Comparison of ENCODE assay signal across 20 mouse cellular contexts in the genomic region with DNA sequence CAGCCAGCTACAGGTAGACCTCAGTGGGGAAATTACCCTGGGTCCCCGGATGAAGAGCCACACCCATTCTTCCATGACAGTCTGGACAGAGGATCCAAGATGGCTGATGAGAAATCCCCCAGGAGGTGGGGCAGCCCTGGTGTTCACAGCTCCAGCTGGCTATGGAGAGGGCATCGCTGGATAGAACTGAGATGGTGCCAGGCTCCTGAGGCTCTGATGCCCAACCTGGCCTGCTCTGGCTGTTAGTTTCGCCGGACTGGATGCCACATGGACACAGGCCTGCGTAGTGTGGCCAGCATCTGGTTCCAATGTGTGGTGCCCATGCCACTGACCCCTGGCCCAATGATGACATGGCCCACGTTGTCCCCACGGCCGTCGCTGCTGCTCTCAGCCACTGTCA. TPM values are rescaled to one million over a fixed set of nuclear protein-coding genes. Genes with fewer than 3 reads are reported as not detected.
A peak's percentile ranks its signal among the peaks of the same experiment; 100 is the strongest.
DNase-seq lines count a peak whose midpoint lies in the region; ATAC-seq and TF ChIP-seq lines count a peak whose summit lies in the region.
"Had no signal": no experiment of that assay in that cellular context is flagged by ENCODE, and none has a peak within 500 bp of the region (broad histone marks: within the 10 kb centered on the region; RNA-seq: fewer than 3 reads in every experiment).

No protein-coding gene starts in this region.

- ATAC-seq in hindbrain, postnatal 0 days, result 0 out of 2 replicates have a peak, but pooled peaks have one; percentile 21
- no peak for ATAC-seq in midbrain, embryonic 11.5 days (ENCODE audit: low FRiP score)
- no peak for ATAC-seq in midbrain, embryonic 14.5 days (ENCODE audit: low FRiP score, low TSS enrichment)
- ATAC-seq: forebrain, embryonic 14.5 days; inflammation-experienced regulatory T-cells, adult 6 months had no signal

- WGBS in hindbrain, postnatal 0 days, result 89% methylated on average over 9 of the region's 9 CpGs
- 84% methylated on average over 9 of the region's 9 CpGs for WGBS in hindbrain, embryonic 10.5 days
- 90% methylated on average over 9 of the region's 9 CpGs for WGBS in midbrain, embryonic 11.5 days
- 94% methylated on average over 9 of the region's 9 CpGs for WGBS in midbrain, embryonic 14.5 days

- no peak overlapping the region for H3K9ac ChIP-seq in hindbrain, postnatal 0 days (replicated peaks; ENCODE audit: low read length)
- H3K9ac ChIP-seq in midbrain, embryonic 11.5 days (ENCODE audit: low read length), result no peak overlapping the region
- no peak overlapping the region for H3K9ac ChIP-seq in midbrain, embryonic 14.5 days (replicated peaks; ENCODE audit: low read length)
- H3K9ac ChIP-seq: embryonic facial prominence, embryonic 13.5 days; heart, embryonic 12.5 days; hindbrain, embryonic 15.5 days had no signal

- H3K27me3 ChIP-seq in hindbrain, postnatal 0 days (ENCODE audit: insufficient read depth, low read length), result no peaks in the 10 kb centered on the region
- H3K27me3 ChIP-seq in hindbrain, embryonic 10.5 days (ENCODE audit: insufficient read depth, poor library complexity, severe bottlenecking), result no peaks in the 10 kb centered on the region
- H3K27me3 ChIP-seq in midbrain, embryonic 11.5 days (ENCODE audit: control insufficient read depth, insufficient read depth, low read length), result no peaks in the 10 kb centered on the region
- H3K27me3 ChIP-seq in midbrain, embryonic 14.5 days (ENCODE audit: control insufficient read depth, insufficient read depth, low read length), result no peaks in the 10 kb centered on the region
- H3K27me3 ChIP-seq: embryonic facial prominence, embryonic 13.5 days; heart, embryonic 12.5 days; hindbrain, embryonic 15.5 days had no signal

- peak; percentile 53 to 65 for DNase-seq in cerebellum, postnatal 10 days
- no peak for DNase-seq in cerebellum, adult 18-20 months
- DNase-seq in hindbrain, postnatal 0 days (ENCODE audit: low spot score), result no peak
- no peak for DNase-seq in hindbrain, embryonic 10.5 days (ENCODE audit: low spot score)
- DNase-seq in midbrain, embryonic 11.5 days (ENCODE audit: low spot score, missing footprints), result peak; percentile 28
- DNase-seq in midbrain, embryonic 14.5 days, result no peak
- no peak for DNase-seq in right cerebral cortex, postnatal 4 days
- DNase-seq: adrenal gland, postnatal 10 days had no signal

- no peak overlapping the region for H3K4me2 ChIP-seq in hindbrain, postnatal 0 days (ENCODE audit: low read depth, low read length)
- no peak overlapping the region for H3K4me2 ChIP-seq in midbrain, embryonic 11.5 days
- H3K4me2 ChIP-seq in midbrain, embryonic 14.5 days (ENCODE audit: low read length), result no peak overlapping the region
- H3K4me2 ChIP-seq: embryonic facial prominence, embryonic 13.5 days; heart, embryonic 12.5 days; hindbrain, embryonic 15.5 days had no signal

- H3K36me3 ChIP-seq in hindbrain, postnatal 0 days (ENCODE audit: insufficient read depth, low read length), result no peaks in the 10 kb centered on the region
- H3K36me3 ChIP-seq in hindbrain, embryonic 10.5 days, result no peaks in the 10 kb centered on the region
- no peaks in the 10 kb centered on the region for H3K36me3 ChIP-seq in midbrain, embryonic 11.5 days (ENCODE audit: control insufficient read depth, insufficient read depth, low read length)
- H3K36me3 ChIP-seq in midbrain, embryonic 14.5 days (ENCODE audit: control insufficient read depth, insufficient read depth, low read length), result no peaks in the 10 kb centered on the region
- H3K36me3 ChIP-seq: forebrain, embryonic 10.5 days; hindbrain, embryonic 15.5 days had no signal

- H3K9me3 ChIP-seq in hindbrain, postnatal 0 days (ENCODE audit: low read length), result no peaks in the 10 kb centered on the region
- H3K9me3 ChIP-seq in hindbrain, embryonic 10.5 days, result no peaks in the 10 kb centered on the region
- no peaks in the 10 kb centered on the region for H3K9me3 ChIP-seq in midbrain, embryonic 11.5 days (ENCODE audit: control insufficient read depth, low read length)
- no peaks in the 10 kb centered on the region for H3K9me3 ChIP-seq in midbrain, embryonic 14.5 days (ENCODE audit: control insufficient read depth, low read length)
- H3K9me3 ChIP-seq: embryonic facial prominence, embryonic 13.5 days; forebrain, embryonic 10.5 days; heart, embryonic 12.5 days; hindbrain, embryonic 15.5 days had no signal

- H3K27ac ChIP-seq in hindbrain, postnatal 0 days, result no peak overlapping the region
- no peak overlapping the region for H3K27ac ChIP-seq in hindbrain, embryonic 10.5 days
- H3K27ac ChIP-seq in midbrain, embryonic 11.5 days (ENCODE audit: low read depth, low read length), result no peak overlapping the region
- no peak overlapping the region for H3K27ac ChIP-seq in midbrain, embryonic 14.5 days (replicated peaks; ENCODE audit: low read depth, low read length)
- H3K27ac ChIP-seq: embryonic facial prominence, embryonic 13.5 days; forebrain, embryonic 10.5 days; hindbrain, embryonic 15.5 days had no signal

- H3K4me3 ChIP-seq in hindbrain, postnatal 0 days (ENCODE audit: low read length), result no peak overlapping the region
- H3K4me3 ChIP-seq in hindbrain, embryonic 10.5 days, result no peak overlapping the region
- no peak overlapping the region for H3K4me3 ChIP-seq in midbrain, embryonic 11.5 days (ENCODE audit: low read depth, low read length)
- H3K4me3 ChIP-seq in midbrain, embryonic 14.5 days (replicated peaks; ENCODE audit: low read depth, low read length), result no peak overlapping the region
- H3K4me3 ChIP-seq: embryonic facial prominence, embryonic 13.5 days; forebrain, embryonic 10.5 days; heart, embryonic 12.5 days; hindbrain, embryonic 15.5 days had no signal

- no peak for TF ChIP-seq CTCF in hindbrain, postnatal 0 days (IDR thresholded peaks at IDR 0.05; ENCODE audit: low read depth)

- no peaks in the 10 kb centered on the region for H3K4me1 ChIP-seq in hindbrain, postnatal 0 days (ENCODE audit: insufficient read depth, low read length)
- peaks cover 20% of the 10 kb centered on the region for H3K4me1 ChIP-seq in hindbrain, embryonic 10.5 days (replicated peaks)
- no peaks in the 10 kb centered on the region for H3K4me1 ChIP-seq in midbrain, embryonic 11.5 days (ENCODE audit: control insufficient read depth, insufficient read depth, low read length)
- H3K4me1 ChIP-seq in midbrain, embryonic 14.5 days (ENCODE audit: control insufficient read depth, insufficient read depth, low read length), result no peaks in the 10 kb centered on the region
- H3K4me1 ChIP-seq: hindbrain, embryonic 15.5 days had no signal

RNA-seq across cellular contexts. Expression of gene Rhod, which starts 8.2 kb away (rescaled TPM):
- 3.5 and 7.2 TPM in 2 replicates for total RNA-seq in hindbrain, postnatal 0 days (2014; rRNA removed)
- 5.2 and 5.7 TPM in 2 replicates for polyA plus RNA-seq in hindbrain, postnatal 0 days (2015; fragmentation: Nextera tagmentation; extraction: Ambion mirVana)
- polyA plus RNA-seq in hindbrain, embryonic 10.5 days (2016; fragmentation: Nextera tagmentation; extraction: Ambion mirVana), result 16.5 and 19.5 TPM in 2 replicates
- 10.9 and 11.1 TPM in 2 replicates for polyA plus RNA-seq in midbrain, embryonic 11.5 days (2014; fragmentation: Nextera tagmentation; extraction: Ambion mirVana)
- polyA plus RNA-seq in midbrain, embryonic 14.5 days (2014; fragmentation: Nextera tagmentation; extraction: Ambion mirVana), result 2.6 and 4.8 TPM in 2 replicates
- total RNA-seq: MEL had no signal

RNA-seq across cellular contexts. Expression of gene Syt12, which starts 29.8 kb away (rescaled TPM):
- total RNA-seq in hindbrain, postnatal 0 days (2014; rRNA removed), result 46.2 and 54.5 TPM in 2 replicates
- 9.0 and 9.9 TPM in 2 replicates for polyA plus RNA-seq in hindbrain, postnatal 0 days (2015; fragmentation: Nextera tagmentation; extraction: Ambion mirVana)
- polyA plus RNA-seq in hindbrain, embryonic 10.5 days (2016; fragmentation: Nextera tagmentation; extraction: Ambion mirVana), result 1.2 and 1.6 TPM in 2 replicates
- polyA plus RNA-seq in midbrain, embryonic 11.5 days (2014; fragmentation: Nextera tagmentation; extraction: Ambion mirVana), result 0.62 and 1.0 TPM in 2 replicates
- 1.6 and 1.9 TPM in 2 replicates for polyA plus RNA-seq in midbrain, embryonic 14.5 days (2014; fragmentation: Nextera tagmentation; extraction: Ambion mirVana)
- total RNA-seq: granulocyte monocyte progenitor cell, adult 5-6 weeks; MEL had no signal

RNA-seq across cellular contexts. Expression of gene Kdm2a, which starts 49.4 kb away (rescaled TPM):
- 67.5 and 73.7 TPM in 2 replicates for total RNA-seq in hindbrain, postnatal 0 days (2014; rRNA removed)
- polyA plus RNA-seq in hindbrain, postnatal 0 days (2015; fragmentation: Nextera tagmentation; extraction: Ambion mirVana), result 18.0 and 19.8 TPM in 2 replicates
- 51.6 and 53.9 TPM in 2 replicates for polyA plus RNA-seq in hindbrain, embryonic 10.5 days (2016; fragmentation: Nextera tagmentation; extraction: Ambion mirVana)
- polyA plus RNA-seq in midbrain, embryonic 11.5 days (2014; fragmentation: Nextera tagmentation; extraction: Ambion mirVana), result 34.9 and 42.0 TPM in 2 replicates
- polyA plus RNA-seq in midbrain, embryonic 14.5 days (2014; fragmentation: Nextera tagmentation; extraction: Ambion mirVana), result 29.2 and 43.9 TPM in 2 replicates

RNA-seq across cellular contexts. Expression of gene 2010003K11Rik, which starts 50.9 kb away (rescaled TPM):
- not detected in 2 replicates for total RNA-seq in hindbrain, postnatal 0 days (2014; rRNA removed)
- polyA plus RNA-seq in hindbrain, postnatal 0 days (2015; fragmentation: Nextera tagmentation; extraction: Ambion mirVana), result 0.13 TPM in 1 of 2 replicates, not detected in the other
- polyA plus RNA-seq in hindbrain, embryonic 10.5 days (2016; fragmentation: Nextera tagmentation; extraction: Ambion mirVana), result 0.13 TPM in 1 of 2 replicates, not detected in the other
- not detected in 2 replicates for polyA plus RNA-seq in midbrain, embryonic 11.5 days (2014; fragmentation: Nextera tagmentation; extraction: Ambion mirVana)
- polyA plus RNA-seq in midbrain, embryonic 14.5 days (2014; fragmentation: Nextera tagmentation; extraction: Ambion mirVana), result not detected in 2 replicates
- total RNA-seq: granulocyte monocyte progenitor cell, adult 5-6 weeks; heart, adult 8-10 months; MEL had no signal
- polyA plus RNA-seq: C2C12; cortical plate, adult 2 months; embryonic facial prominence, embryonic 13.5 days; forebrain, embryonic 10.5 days; forebrain, embryonic 14.5 days; heart, embryonic 12.5 days; hindbrain, embryonic 11.5 days; hindbrain, embryonic 15.5 days; inflammation-experienced regulatory T-cells, adult 6 months had no signal

Comparison
In these comparisons a context has a peak if more than half of its experiments do, and no peak if none do; other contexts are left out.
1. DNase-seq: peak in cerebellum, postnatal 10 days (2 of 2) and midbrain, embryonic 11.5 days (single experiment); none in cerebellum, adult 18-20 months (0 of 2), hindbrain, postnatal 0 days (single experiment), hindbrain, embryonic 10.5 days (single experiment), midbrain, embryonic 14.5 days (single experiment) and right cerebral cortex, postnatal 4 days (single experiment).